Mouse (Mus musculus) left cerebral cortex, adult 9 months (tissue): Measurements from ENCODE around the gene Pacsin3.

Experiments
- DNase-seq, 2 experiments: peaks; one replicate each; pipeline ENCODE4 v3.0.0; 2022; ENCODE audit warnings: low spot score in 2 of 2

Pacsin3 gene

GRCm38 (mm10) chr2:91259493-91259892 is 3.7 kb downstream of the Pacsin3 start:
- DNase-seq: no peak

GRCm38 (mm10) chr2:91263692-91264660 is 8.2 kb downstream of the Pacsin3 start:
- DNase-seq: no peak

GRCm38 (mm10) chr2:91264711-91265681 is 9.2 kb downstream of the Pacsin3 start, which contains the start of gene Arfgap2:
TSS of gene Arfgap2 (plus strand) at chr2:91264974.
- DNase-seq: peak; percentile 97 to 99

GRCm38 (mm10) chr2:91268042-91268441 is 12.3 kb downstream of the Pacsin3 start:
- DNase-seq: no peak

- no peak for DNase-seq
Measured at GRCm38 (mm10) chr2:91268706-91269105, 13.0 kb downstream of the Pacsin3 start.

- DNase-seq: no peak
Measured at GRCm38 (mm10) chr2:91269687-91270133, 14.0 kb downstream of the Pacsin3 start.

GRCm38 (mm10) chr2:91278749-91279371 is 23.1 kb downstream of the Pacsin3 start:
- no peak for DNase-seq

GRCm38 (mm10) chr2:91279372-91279755 is 23.6 kb downstream of the Pacsin3 start:
- DNase-seq: no peak

GRCm38 (mm10) chr2:91281366-91281765 is 25.6 kb downstream of the Pacsin3 start:
- DNase-seq: no peak

- DNase-seq: no peak
Measured at GRCm38 (mm10) chr2:91283972-91284371, 28.2 kb downstream of the Pacsin3 start.

- peak in 1 of 2 experiments; percentile 32 for DNase-seq
Measured at GRCm38 (mm10) chr2:91284375-91285199, 28.8 kb downstream of the Pacsin3 start.

- peak in 1 of 2 experiments; percentile 78 for DNase-seq
Measured at GRCm38 (mm10) chr2:91285885-91286505, 30.2 kb downstream of the Pacsin3 start.

GRCm38 (mm10) chr2:91287563-91287962 is 31.8 kb downstream of the Pacsin3 start:
- no peak for DNase-seq

GRCm38 (mm10) chr2:91291197-91292007 is 35.6 kb downstream of the Pacsin3 start:
- no peak for DNase-seq

GRCm38 (mm10) chr2:91294226-91294625 is 38.5 kb downstream of the Pacsin3 start:
- DNase-seq: no peak

- no peak for DNase-seq
Measured at GRCm38 (mm10) chr2:91295895-91296294, 40.1 kb downstream of the Pacsin3 start.

- no peak for DNase-seq
Measured at GRCm38 (mm10) chr2:91299156-91299555, 43.4 kb downstream of the Pacsin3 start.

- no peak for DNase-seq
Measured at GRCm38 (mm10) chr2:91300784-91301183, 45.0 kb downstream of the Pacsin3 start.

- DNase-seq: no peak
Measured at GRCm38 (mm10) chr2:91301836-91302235, 46.1 kb downstream of the Pacsin3 start.
